Mouse (Mus musculus) heart, postnatal 0 days (tissue): ENCODE data around the gene Rpl3. TPM values are rescaled to one million over a fixed set of nuclear protein-coding genes. Genes with fewer than 3 reads are reported as not detected.

Experiments
- ATAC-seq: fragments of 200-750 bp; cut with Nextera tagmentation; 2 replicates; pipeline ENCODE4 v1.8.0; 2017; ENCODE audit warnings: low read depth, moderate number of reproducible peaks, moderate library complexity; ENCODE audit not compliant: insufficient read depth
- DNase-seq: peaks from one replicate; pipeline ENCODE4 v3.0.0-alpha.2; 2016; ENCODE audit warnings: low spot score
- H3K27ac ChIP-seq: fragments of 300-500 bp; sonication (generic); 2 replicates; pipeline ENCODE4 v1.5.1; 2014; ENCODE audit warnings: low read depth, mild to moderate bottlenecking
- H3K27me3 ChIP-seq: fragments of 300-500 bp; sonication (generic); 2 replicates; pipeline ENCODE4 v1.6.1; 2014; ENCODE audit warnings: low read length, mixed read lengths; ENCODE audit not compliant: control insufficient read depth, insufficient read depth
- H3K36me3 ChIP-seq: fragments of 300-500 bp; sonication (generic); replicated peaks from 2 replicates; pipeline ENCODE4 v1.6.1; 2014; ENCODE audit warnings: low read length, mixed read lengths; ENCODE audit not compliant: control insufficient read depth, insufficient read depth
- H3K4me1 ChIP-seq: fragments of 300-500 bp; sonication (generic); 2 replicates; pipeline ENCODE4 v1.6.1; 2014; ENCODE audit warnings: antibody characterized with exemption; ENCODE audit not compliant: control insufficient read depth, insufficient read depth
- H3K4me2 ChIP-seq: fragments of 300-500 bp; sonication (generic); 2 replicates; pipeline ENCODE4 v1.6.1; 2014; ENCODE audit warnings: low read depth, mild to moderate bottlenecking, low read length, moderate library complexity
- H3K4me3 ChIP-seq: fragments of 300-500 bp; sonication (generic); 2 replicates; pipeline ENCODE4 v1.5.1; 2014; ENCODE audit warnings: low read depth, low read length
- H3K9ac ChIP-seq: fragments of 300-500 bp; sonication (generic); replicated peaks from 2 replicates; pipeline ENCODE4 v1.6.1; 2014; ENCODE audit warnings: low read depth, low read length, mixed read lengths
- H3K9me3 ChIP-seq: fragments of 300-500 bp; sonication (generic); replicated peaks from 2 replicates; pipeline ENCODE4 v1.6.1; 2016; ENCODE audit warnings: low read length; ENCODE audit not compliant: control insufficient read depth
- CTCF ChIP-seq: IDR thresholded peaks from 2 replicates; pipeline ENCODE4 v1.5.1; 2016; ENCODE audit warnings: antibody characterized with exemption, control low read depth, low read depth
- EP300 ChIP-seq: IDR thresholded peaks from 2 replicates; pipeline ENCODE4 v1.6.1; 2016; ENCODE audit warnings: antibody characterized with exemption, low read depth
- WGBS: fragments of 180-500 bp; shearing (Covaris S2); extraction: QIAGEN DNeasy Blood & Tissue Kit; methylation state at CpG from one replicate; pipeline ENCODE4 v1.1.7; 2014; 5-methylcytosine and 5-hydroxymethylcytosine counted together
- polyA plus RNA-seq: library from polyadenylated mRNA; unstranded; fragments of >200 nt; fragmentation: Nextera tagmentation; extraction: Ambion mirVana; gene quantifications from 2 replicates; pipeline ENCODE4 v1.2.1, GENCODE M21; 2015
- total RNA-seq: library from RNA; depleted of rRNA; stranded (reverse); fragments of >200 nt; gene quantifications from 2 replicates; pipeline ENCODE4 v1.2.3, GENCODE M21; 2014; ENCODE audit warnings: low replicate concordance

Gene Rpl3
- total and polyA plus RNA-seq, 2 experiments from 2014 or later, result 480 to 763 TPM

GRCm38 (mm10) chr15:80121721-80122325 is 30.2 kb upstream of the Rpl3 start:
- Histone ChIP-seq H3K9me3 (no peaks in the 10 kb centered on the region), H3K9ac (no peak overlapping the region), H3K4me3 (no peak overlapping the region), H3K27me3 (no peaks in the 10 kb centered on the region), H3K27ac (no peak overlapping the region), H3K36me3 (no peaks in the 10 kb centered on the region), H3K4me1 (no peaks in the 10 kb centered on the region), H3K4me2 (no peak overlapping the region)
- TF ChIP-seq EP300 (no peak), CTCF (no peak)
- 86% methylated on average over 9 of the region's 9 CpGs for WGBS
- DNase-seq (no peak), ATAC-seq (no peak)

- ATAC-seq (no peak), DNase-seq (no peak)
- H3K4me2 ChIP-seq, result no peak overlapping the region
These were observed 27.4 kb upstream of the Rpl3 start for GRCm38 (mm10) chr15:80119076-80119475.

GRCm38 (mm10) chr15:80117154-80117553 is 25.5 kb upstream of the Rpl3 start:
- peak; percentile 25; the same call in 1 of the 2 replicates for ATAC-seq
- H3K4me2 ChIP-seq, result no peak overlapping the region
- no peaks in the 10 kb centered on the region for H3K9me3 ChIP-seq
- DNase-seq, result no peak
- H3K27ac ChIP-seq, result no peak overlapping the region
- no peak overlapping the region for H3K4me3 ChIP-seq
- 55% methylated on average over 8 of the region's 8 CpGs for WGBS
- TF ChIP-seq CTCF (no peak), EP300 (no peak)
- H3K27me3 ChIP-seq, result no peaks in the 10 kb centered on the region
- H3K9ac ChIP-seq, result no peak overlapping the region
- H3K36me3 ChIP-seq, result no peaks in the 10 kb centered on the region
- H3K4me1 ChIP-seq, result no peaks in the 10 kb centered on the region

More at GRCm38 (mm10) chr15:80119076-80119475, 27.4 kb upstream of the Rpl3 start:
- 88% methylated on average over 6 of the region's 6 CpGs for WGBS
- Histone ChIP-seq H3K4me1 (no peaks in the 10 kb centered on the region), H3K36me3 (no peaks in the 10 kb centered on the region), H3K9ac (no peak overlapping the region), H3K4me3 (no peak overlapping the region), H3K9me3 (no peaks in the 10 kb centered on the region), H3K27ac (no peak overlapping the region), H3K27me3 (no peaks in the 10 kb centered on the region)
- TF ChIP-seq CTCF (no peak), EP300 (no peak)

- Histone ChIP-seq H3K27me3 (no peaks in the 10 kb centered on the region), H3K4me3 (no peak overlapping the region), H3K4me2 (no peak overlapping the region), H3K4me1 (no peaks in the 10 kb centered on the region), H3K36me3 (no peaks in the 10 kb centered on the region), H3K27ac (no peak overlapping the region), H3K9ac (no peak overlapping the region), H3K9me3 (no peaks in the 10 kb centered on the region)
- TF ChIP-seq CTCF (no peak), EP300 (no peak)
- ATAC-seq (no peak), DNase-seq (no peak)
- WGBS, result 69% methylated on average over 13 of the region's 13 CpGs
These were observed 24.5 kb upstream of the Rpl3 start for GRCm38 (mm10) chr15:80115866-80116794.

- H3K4me2 ChIP-seq, result no peak overlapping the region
- no peaks in the 10 kb centered on the region for H3K4me1 ChIP-seq
- no peaks in the 10 kb centered on the region for H3K27me3 ChIP-seq
- TF ChIP-seq EP300 (no peak), CTCF (no peak)
- H3K27ac ChIP-seq, result no peak overlapping the region
- no peaks in the 10 kb centered on the region for H3K36me3 ChIP-seq
- no peak overlapping the region for H3K9ac ChIP-seq
- no peaks in the 10 kb centered on the region for H3K9me3 ChIP-seq
- DNase-seq, result no peak
- no peak overlapping the region for H3K4me3 ChIP-seq
- 61% methylated on average over 5 of the region's 5 CpGs for WGBS
- no peak for ATAC-seq
These were observed 23.6 kb upstream of the Rpl3 start for GRCm38 (mm10) chr15:80115256-80115655.
